Mouse (Mus musculus) lung, postnatal 0 days (tissue): ENCODE measurements around the gene Omp.

Experiments
- CTCF ChIP-seq: IDR thresholded peaks from 2 replicates; pipeline ENCODE4 v1.5.1; 2016; ENCODE audit warnings: antibody characterized with exemption, mild to moderate bottlenecking
- EP300 ChIP-seq: IDR thresholded peaks from 2 replicates; pipeline ENCODE4 v1.6.1; 2016; ENCODE audit warnings: antibody characterized with exemption, mild to moderate bottlenecking, control low read depth

- TF ChIP-seq EP300 (no peak), CTCF (no peak)
Measured at GRCm38 (mm10) chr7:98106272-98106671, 39.0 kb downstream of the Omp start.
